Mouse (Mus musculus) c-Kit-positive CD71-positive TER-119-positive erythroid progenitor cells, embryonic 14.5 days (primary cell): ENCODE results near the gene Mt2.
A peak's percentile ranks its signal among the peaks of the same experiment; 100 is the strongest.
"Not testable (repeated sequence)": the region's sequence is repeated elsewhere in the genome, so short reads cannot be mapped to it uniquely, and the experiment has no call there.

Experiments
- DNase-seq: peaks from one replicate; pipeline ENCODE4 v3.0.0-alpha.2; 2013; ENCODE audit warnings: low spot score

The Mt2 gene

DNA sequence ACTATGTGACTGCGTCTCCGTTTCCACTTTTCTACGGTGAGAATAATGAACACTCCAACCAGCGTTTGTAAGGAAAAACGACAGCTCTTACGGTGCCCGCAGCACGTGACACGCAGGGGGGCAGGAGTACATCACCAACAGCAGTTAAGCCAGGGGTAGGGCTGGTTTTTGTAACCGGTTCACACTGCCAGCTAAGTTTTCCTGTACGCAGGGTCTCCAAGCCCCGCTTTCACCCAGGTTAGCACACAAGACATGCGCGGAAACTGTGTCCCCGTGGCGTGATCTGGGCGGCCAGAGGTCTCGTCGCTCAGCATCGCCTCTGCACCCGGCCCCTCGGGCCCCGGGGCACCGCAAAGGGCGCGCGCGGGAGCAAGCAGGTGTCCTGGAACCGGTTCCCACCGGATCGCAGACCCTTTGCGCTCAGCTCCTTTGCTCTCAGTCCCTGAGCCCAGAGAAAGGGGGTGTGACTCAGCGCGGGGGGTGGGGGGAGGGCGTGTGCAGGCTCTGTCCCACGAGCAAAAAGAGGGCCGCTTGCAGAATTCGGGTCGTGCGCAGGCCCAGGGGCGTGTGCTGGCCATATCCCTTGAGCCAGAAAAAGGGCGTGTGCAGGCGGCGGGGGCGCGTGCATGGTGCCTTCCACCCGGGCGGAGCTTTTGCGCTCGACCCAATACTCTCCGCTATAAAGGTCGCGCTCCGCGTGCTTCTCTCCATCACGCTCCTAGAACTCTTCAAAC is at the start of gene Mt2:
Gene Mt2, plus strand, starts transcription at position 590 of the 734 bp plus-strand sequence.
- peak; percentile 96 for DNase-seq

- DNase-seq = no peak
These were observed 49.6 kb upstream of the Mt2 start for GRCm38 (mm10) chr8:94122711-94123468.

GRCm38 (mm10) chr8:94127711-94128110 is 44.8 kb upstream of the Mt2 start:
- no peak for DNase-seq

DNA sequence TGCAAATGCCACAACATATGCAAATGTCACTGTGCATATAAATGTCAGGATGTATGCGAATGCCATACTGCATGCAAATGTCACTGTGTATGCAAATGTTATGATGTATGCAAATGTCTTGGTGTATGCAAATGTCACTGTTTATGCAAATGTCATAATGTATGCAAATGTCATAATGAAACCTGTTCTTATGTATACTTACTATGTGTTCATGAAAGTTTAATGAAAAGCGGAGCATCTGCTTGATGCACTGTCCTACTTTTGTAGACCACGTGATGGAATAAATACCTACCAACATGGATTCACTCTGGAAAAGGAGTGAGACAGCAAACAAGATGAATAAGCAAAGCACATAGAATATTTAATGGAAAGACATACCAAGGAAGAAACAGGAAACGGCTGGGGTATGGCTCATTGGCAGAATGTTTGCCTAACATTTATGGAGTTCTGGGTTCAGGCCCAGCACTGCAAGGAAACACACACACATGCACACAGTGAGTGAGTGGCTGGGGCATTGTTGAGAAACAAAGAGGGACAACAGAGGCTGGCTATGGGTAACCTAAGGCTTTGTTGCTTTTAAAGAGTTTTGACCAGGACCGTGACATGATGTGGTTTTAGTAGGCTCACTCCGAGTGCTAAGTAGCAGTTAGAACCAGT is 43.2 kb upstream of the Mt2 start:
- DNase-seq = no peak

- DNase-seq = no peak
These were observed 42.3 kb upstream of the Mt2 start for GRCm38 (mm10) chr8:94130126-94130525.

DNA sequence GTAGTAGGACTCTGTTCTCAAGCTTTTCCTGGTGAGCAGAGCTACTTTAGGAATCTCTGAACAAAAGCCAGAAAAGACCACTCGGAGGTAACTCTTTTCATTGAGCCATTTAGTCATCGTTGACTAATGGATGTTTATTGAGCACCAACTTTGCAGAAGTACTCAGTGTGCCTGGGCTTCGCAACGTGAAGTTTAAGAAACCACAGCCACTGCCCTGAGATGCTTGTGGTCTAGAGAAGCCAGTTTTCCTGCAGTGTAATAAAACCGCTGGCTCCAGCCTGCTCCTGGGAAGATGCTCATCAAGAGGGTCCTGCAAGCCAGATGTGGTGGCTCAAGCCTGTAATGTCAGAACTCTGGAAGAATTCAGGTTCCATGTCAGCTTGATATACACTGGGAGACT is 40.4 kb upstream of the Mt2 start:
- no peak for DNase-seq

DNA sequence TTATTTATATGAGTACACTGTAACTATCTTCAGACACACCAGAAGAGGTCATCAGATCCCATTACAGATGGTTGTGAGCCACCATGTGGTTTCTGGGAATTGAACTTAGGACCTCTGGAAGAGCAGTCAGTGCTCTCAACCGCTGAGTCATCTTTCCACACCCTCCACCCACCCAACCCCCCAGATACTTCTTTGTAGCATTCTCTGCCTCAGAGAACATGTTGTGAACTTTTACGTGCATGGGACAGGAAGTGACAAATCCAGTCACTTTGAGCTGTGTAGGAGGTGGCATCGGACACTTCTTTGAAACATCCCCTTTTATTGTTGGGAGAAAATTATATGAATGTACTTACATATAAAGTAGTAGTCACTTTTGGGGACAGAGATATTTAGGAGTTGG is 37.9 kb upstream of the Mt2 start:
- peak; percentile 32 for DNase-seq

DNA sequence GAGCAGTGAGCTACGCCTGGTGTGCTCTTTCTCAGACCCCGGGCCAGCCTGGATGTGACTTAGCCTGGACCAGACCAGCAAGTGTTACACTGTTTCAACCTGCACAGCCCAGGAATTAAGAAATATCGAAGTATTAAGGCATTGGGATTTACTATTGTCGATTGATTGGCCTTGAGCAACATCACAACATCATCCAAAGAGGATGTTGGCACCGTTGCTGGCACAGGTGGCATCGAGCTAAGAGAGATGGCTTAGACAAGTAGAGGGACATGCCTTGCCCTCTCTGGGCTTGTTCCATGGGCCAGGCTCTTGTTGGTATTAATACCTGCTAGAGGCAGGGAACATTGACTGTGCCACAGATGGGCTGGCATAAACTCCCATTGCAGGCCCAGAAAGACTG is 36.9 kb upstream of the Mt2 start:
- no peak for DNase-seq

- no peak for DNase-seq
These were observed 36.3 kb upstream of the Mt2 start for GRCm38 (mm10) chr8:94136192-94136591.

DNA sequence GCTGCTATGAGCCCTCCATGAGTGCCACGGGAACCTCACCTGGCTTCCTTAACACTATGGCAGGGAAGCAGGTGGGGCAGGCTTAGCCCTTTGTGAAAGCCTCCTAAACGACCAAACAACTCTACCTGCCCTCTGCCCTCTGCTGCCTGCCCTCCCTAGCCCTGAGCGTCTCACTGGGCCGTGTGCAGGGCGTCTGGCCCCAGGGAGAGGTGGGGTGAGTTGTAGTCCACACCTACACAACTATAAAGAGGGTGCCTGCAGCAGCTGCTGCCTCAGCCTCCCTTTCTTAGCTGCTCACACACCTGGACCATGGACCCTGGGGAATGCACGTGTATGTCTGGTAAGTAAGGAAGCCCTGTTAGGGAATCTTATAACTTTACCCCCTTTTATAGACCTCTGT is 35.5 kb upstream of the Mt2 start, which contains the start of gene Mt4:
Gene Mt4, plus strand, starts transcription at position 265 of the 400 bp plus-strand sequence.
- DNase-seq = no peak

- DNase-seq = no peak
These were observed 32.1 kb upstream of the Mt2 start for GRCm38 (mm10) chr8:94140266-94140795.

DNA sequence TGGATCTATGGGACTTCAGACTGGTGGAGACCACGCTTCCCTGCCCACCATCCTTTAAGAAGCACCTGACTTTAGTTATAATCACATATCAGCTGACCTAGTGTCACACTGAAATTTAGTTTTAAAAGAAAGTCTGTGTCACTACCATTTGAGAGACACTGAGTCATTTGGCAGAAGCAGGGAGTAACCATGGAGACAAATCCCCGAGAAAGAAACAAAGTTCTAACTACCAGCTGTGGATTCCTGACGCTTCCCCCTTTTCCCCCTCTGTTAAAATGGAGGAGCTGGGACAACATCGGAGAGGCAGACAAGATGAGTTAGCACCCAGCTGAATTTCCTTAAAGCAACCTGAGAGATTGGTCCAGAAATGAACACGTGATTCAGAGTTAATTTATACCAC is 24.2 kb upstream of the Mt2 start:
- DNase-seq = no peak

DNA sequence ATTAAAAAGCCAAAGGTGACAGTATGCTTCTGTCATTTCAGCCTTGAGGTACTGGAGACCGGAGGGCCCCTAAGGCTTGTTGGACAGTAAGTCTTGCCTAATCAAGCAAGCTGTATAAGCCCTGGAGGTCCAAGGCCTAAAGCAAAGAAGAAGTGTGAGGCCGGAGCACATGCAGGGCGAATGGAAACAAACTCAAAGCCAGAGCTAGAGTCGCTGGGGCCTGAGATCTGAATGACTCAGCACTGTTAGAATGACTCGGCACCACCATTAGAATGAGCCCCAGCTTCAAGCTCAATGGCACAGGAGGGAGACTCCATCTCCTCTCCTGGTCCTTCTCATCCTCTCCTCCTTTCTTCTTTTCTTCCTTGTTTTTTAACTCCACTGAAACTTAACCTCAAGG is 21.5 kb upstream of the Mt2 start:
- peak; percentile 70 for DNase-seq

DNA sequence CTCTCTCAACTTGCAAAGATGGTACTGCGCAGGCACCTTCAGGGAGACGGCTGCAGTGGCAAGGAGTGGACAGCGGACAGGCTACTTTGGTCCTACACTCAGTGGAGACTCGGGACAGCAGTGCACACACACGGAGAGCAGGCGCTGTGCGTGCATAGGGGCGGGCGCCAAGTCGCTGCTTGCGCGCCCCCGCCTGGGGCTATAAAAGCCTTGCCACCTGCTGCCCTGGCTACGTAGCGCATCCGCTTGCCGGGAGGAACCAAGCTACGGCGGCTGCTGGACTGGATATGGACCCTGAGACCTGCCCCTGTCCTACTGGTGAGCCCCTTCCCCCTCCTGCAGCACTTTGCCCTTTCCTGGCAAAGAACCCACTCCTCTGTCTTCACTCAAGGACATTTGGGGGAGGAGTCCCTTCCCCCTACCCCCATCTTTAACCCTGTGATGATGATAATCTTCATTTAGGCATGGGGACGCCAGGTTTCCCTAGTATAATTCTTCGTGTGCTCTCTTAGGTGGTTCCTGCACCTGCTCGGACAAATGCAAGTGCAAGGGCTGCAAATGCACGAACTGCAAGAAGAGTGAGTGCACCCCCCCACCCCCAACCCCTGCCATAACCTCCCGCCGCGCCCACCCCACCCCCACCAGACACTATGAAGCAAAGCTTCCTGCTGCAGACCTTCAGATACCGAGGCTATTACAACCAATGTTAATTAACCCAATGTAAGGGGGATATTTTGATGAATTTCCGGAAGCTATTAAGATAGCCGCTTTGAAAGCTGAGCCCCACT is 19.8 kb upstream of the Mt2 start, which contains the start of gene Mt3:
Gene Mt3, plus strand, starts transcription at position 95 of the 788 bp plus-strand sequence.
- DNase-seq = no peak

DNA sequence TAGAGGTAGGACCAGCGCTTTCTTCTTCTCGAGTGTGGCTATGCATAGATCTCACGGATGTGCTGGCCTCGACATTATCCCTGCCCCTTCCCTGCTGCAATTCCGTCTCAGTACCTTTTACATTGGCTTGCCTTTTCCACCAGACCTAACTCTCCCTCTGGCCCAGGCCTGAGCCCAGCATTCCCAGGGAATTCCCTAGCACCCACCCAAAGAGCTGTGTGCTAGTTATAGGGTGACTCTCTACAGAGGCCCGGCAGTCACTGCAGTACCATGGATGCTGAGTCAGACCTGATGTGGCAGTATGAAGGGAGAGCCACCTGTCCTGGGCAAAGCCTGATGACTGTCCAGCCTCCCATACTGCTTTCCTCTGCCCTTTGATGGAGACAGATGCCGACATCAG is 19.0 kb upstream of the Mt2 start:
- DNase-seq = no peak

GRCm38 (mm10) chr8:94154537-94154936 is 17.9 kb upstream of the Mt2 start:
- no peak for DNase-seq

- no peak for DNase-seq
These were observed 16.4 kb upstream of the Mt2 start for GRCm38 (mm10) chr8:94156092-94156491.

GRCm38 (mm10) chr8:94165772-94166171 is 6.7 kb upstream of the Mt2 start:
- not testable (repeated sequence) for DNase-seq

DNA sequence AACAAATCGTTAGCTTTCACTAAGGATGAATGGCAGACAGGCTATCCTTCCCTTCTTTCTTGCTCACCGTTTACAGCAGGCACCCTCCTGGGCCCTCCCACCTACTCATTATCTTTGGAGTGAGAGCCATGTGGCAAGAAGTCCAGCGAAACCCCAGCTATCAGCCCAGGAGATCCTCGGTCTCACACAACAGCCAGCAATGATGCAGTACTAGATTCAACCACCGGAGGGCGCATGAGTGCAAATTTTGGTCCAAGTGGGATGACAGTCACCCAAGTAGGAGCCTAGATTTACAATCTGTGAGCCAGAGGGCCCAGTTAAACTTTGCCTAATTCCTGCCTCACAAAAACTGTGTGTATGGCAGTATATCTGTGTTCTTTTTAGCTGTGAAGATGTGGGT is 5.2 kb upstream of the Mt2 start:
- peak; percentile 90 for DNase-seq

DNA sequence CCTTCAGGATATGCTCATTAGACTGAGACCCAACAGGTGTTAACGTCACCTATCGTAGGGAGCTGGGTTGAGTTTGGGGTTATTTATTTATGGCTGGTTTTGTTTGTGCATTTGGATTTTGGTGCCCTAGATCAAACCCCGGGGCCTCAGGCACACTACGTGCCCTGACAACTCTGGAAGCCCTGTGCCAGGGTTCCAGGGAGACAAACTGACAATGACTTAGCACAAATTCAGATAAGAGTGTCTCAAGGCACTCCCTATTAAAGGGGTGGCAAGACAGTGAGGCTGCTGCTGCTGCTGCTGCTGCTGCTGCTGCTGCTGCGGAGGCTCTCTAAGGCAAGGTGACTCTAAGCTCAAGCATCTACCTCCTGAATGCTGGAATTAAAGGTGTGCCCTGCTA is 2.9 kb upstream of the Mt2 start:
- DNase-seq = peak; percentile 76

- DNase-seq = no peak
These were observed 1.1 kb upstream of the Mt2 start for GRCm38 (mm10) chr8:94171321-94171755.
